Mouse (Mus musculus) ES-E14 (cell line): ENCODE measurements around the gene Nrg4. TPM values are rescaled to one million over a fixed set of nuclear protein-coding genes. Genes with fewer than 3 reads are reported as not detected.
"Not testable (repeated sequence)": the region's sequence is repeated elsewhere in the genome, so short reads cannot be mapped to it uniquely, and the experiment has no call there.

Experiments used
- DNase-seq: peaks from one replicate; pipeline ENCODE4 v3.0.0-alpha.2; 2013; ENCODE audit warnings: low read depth, low spot score
- H3K27ac ChIP-seq: 2 replicates; pipeline ENCODE4 v1.5.1; 2012; ENCODE audit warnings: low read depth, mild to moderate bottlenecking, low read length, moderate library complexity, mixed read lengths; ENCODE audit not compliant: poor library complexity, insufficient read depth, severe bottlenecking
- H3K36me3 ChIP-seq: 2 replicates; pipeline ENCODE4 v1.6.1; 2012; ENCODE audit warnings: mild to moderate bottlenecking, low read length, moderate library complexity, mixed read lengths; ENCODE audit not compliant: control insufficient read depth, poor library complexity, insufficient read depth, severe bottlenecking
- H3K4me1 ChIP-seq, 2 experiments: fragments of 150-350 bp in 1 of 2; sonication (generic) in 1 of 2; 2 replicates each; pipeline ENCODE4 v1.6.1; 2012; ENCODE audit warnings: low read length in 2 of 2, mild to moderate bottlenecking in 1 of 2, mixed read lengths in 1 of 2; ENCODE audit not compliant: control insufficient read depth in 2 of 2, insufficient read depth in 2 of 2, poor library complexity in 1 of 2
- H3K4me3 ChIP-seq, 2 experiments: fragments of 150-350 bp in 1 of 2; sonication (generic) in 1 of 2; 2 replicates each; pipeline ENCODE4 v1.5.1; 2012; ENCODE audit warnings: low read length in 2 of 2, low read depth in 1 of 2, mild to moderate bottlenecking in 1 of 2, mixed read lengths in 1 of 2; ENCODE audit not compliant: insufficient read depth in 1 of 2, poor library complexity in 1 of 2, severe bottlenecking in 1 of 2
- H3K9ac ChIP-seq: 2 replicates; pipeline ENCODE4 v1.6.1; 2012; ENCODE audit warnings: low read depth, mild to moderate bottlenecking, low read length, mixed read lengths; ENCODE audit not compliant: poor library complexity, insufficient read depth, severe bottlenecking
- H3K9me3 ChIP-seq: fragments of 150-350 bp; sonication (generic); 2 replicates; pipeline ENCODE4 v1.6.1; 2012; ENCODE audit warnings: low read depth, mild to moderate bottlenecking, low read length; ENCODE audit not compliant: control insufficient read depth, insufficient read depth
- CHD2 ChIP-seq: IDR thresholded peaks from 2 replicates; pipeline ENCODE4 v1.6.1; 2014; ENCODE audit warnings: mild to moderate bottlenecking, low read depth, low read length, inconsistent platforms
- HCFC1 ChIP-seq: IDR thresholded peaks from 2 replicates; pipeline ENCODE4 v1.6.1; 2012; ENCODE audit warnings: low read length, inconsistent platforms, borderline replicate concordance; ENCODE audit not compliant: insufficient read depth
- MAFK ChIP-seq: IDR thresholded peaks from 2 replicates; pipeline ENCODE4 v1.6.1; 2014; ENCODE audit warnings: mild to moderate bottlenecking, low read depth, low read length, inconsistent platforms; ENCODE audit not compliant: insufficient read depth
- ZC3H11A ChIP-seq: IDR thresholded peaks from 2 replicates; pipeline ENCODE4 v1.6.1; 2012; ENCODE audit warnings: low read depth, mild to moderate bottlenecking, inconsistent platforms, low read length, borderline replicate concordance
- ZNF384 ChIP-seq: IDR thresholded peaks from 2 replicates; pipeline ENCODE4 v1.6.1; 2012; ENCODE audit warnings: low read depth, low read length, inconsistent platforms
- in situ Hi-C, 2 experiments: fragments of 600-800 bp; cut with MboI; formaldehyde crosslinking; loops; one replicate each; pipeline ENCODE4 v1.15.1; 2025; ENCODE audit warnings: low sequenced_read_pairs in 2 of 2, inconsistent platforms in 1 of 2; ENCODE audit not compliant: unreplicated experiment in 2 of 2
- total RNA-seq: library from RNA; depleted of rRNA; stranded (reverse); fragments of 300-350 nt; gene quantifications from 2 replicates; pipeline ENCODE4 v1.2.3, GENCODE M21; 2012

Nrg4 gene
- total RNA-seq, 1 experiment: 5.8 TPM

DNA sequence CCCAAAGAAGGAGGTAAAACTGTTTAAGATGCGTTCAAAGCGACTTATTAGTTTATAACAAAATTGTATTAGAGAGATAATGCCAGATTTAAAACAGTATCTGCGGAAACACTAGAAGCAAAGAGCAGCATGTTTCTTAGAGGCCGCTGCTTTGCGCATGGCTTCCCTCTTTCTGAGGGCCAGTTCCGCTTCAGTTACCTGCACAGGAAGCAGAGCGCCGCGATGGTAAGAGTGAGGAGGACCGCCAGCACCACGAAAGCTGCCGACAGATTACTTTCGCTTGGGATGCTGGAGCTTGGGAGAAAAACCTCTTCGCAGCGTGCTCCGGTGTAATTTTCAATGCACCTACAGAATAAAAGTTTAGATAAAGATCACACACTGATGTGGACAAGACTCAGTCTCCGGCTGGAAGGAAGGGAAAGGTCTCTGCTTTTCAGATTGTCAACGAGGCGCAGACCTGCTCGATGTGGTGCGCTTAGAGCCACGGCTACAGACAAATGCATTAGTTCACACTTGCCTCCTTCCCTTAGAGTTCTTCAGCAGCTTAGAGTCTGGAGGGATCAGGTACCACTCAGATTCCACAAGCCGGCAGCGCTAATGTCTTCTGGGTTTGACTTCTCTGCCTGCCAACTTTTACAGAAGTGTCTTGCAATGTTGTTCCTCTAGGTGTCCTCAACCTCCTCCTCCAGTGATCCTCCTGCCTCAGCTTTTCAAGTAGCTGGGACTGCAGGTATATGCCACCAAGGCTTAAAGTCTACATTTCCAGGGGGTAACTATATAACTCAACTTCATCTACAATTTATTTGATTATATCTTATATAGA lies 84.6 kb downstream of the Nrg4 start:
- Histone ChIP-seq H3K36me3 (no peaks in the 10 kb centered on the region), H3K9ac (peak overlapping the region; percentile 30; the same call in 1 of the 2 replicates), H3K4me3 (peak overlapping the region; percentile 36 to 59), H3K27ac (no peak overlapping the region), H3K9me3 (no peaks in the 10 kb centered on the region), H3K4me1 (peaks cover 0 to 3% of the 10 kb centered on the region in 2 experiments; a peak in 1 of 4 replicates)
- TF ChIP-seq MAFK (no peak), ZC3H11A (no peak), CHD2 (no peak), ZNF384 (no peak), HCFC1 (no peak)
- in situ Hi-C loops: no loop called here
- DNase-seq: no peak

- no peak overlapping the region for H3K9ac ChIP-seq
- no peaks in the 10 kb centered on the region for H3K9me3 ChIP-seq
- in situ Hi-C loops: no loop called here
- no peak for DNase-seq
- peaks cover 0 to 3% of the 10 kb centered on the region in 2 experiments; a peak in 1 of 4 replicates for H3K4me1 ChIP-seq
- no peak overlapping the region for H3K4me3 ChIP-seq
- H3K36me3 ChIP-seq: no peaks in the 10 kb centered on the region
- no peak overlapping the region for H3K27ac ChIP-seq
- TF ChIP-seq CHD2 (no peak), MAFK (no peak)
Measured at GRCm38 (mm10) chr9:55240852-55241251, 85.8 kb downstream of the Nrg4 start.

- Histone ChIP-seq H3K36me3 (peaks cover 2% of the 10 kb centered on the region; the same call in 1 of the 2 replicates), H3K4me3 (no peak overlapping the region), H3K27ac (no peak overlapping the region), H3K9ac (no peak overlapping the region), H3K4me1 (peaks cover 2 to 7% of the 10 kb centered on the region in 2 experiments; a peak in 3 of 4 replicates), H3K9me3 (no peaks in the 10 kb centered on the region)
- in situ Hi-C loops: no loop called here
- DNase-seq: no peak
- no peak for TF ChIP-seq ZNF384
- TF ChIP-seq HCFC1: no peak
- no peak for TF ChIP-seq ZC3H11A
- TF ChIP-seq MAFK: no peak
- no peak for TF ChIP-seq CHD2
Measured at GRCm38 (mm10) chr9:55236235-55237165, 90.1 kb downstream of the Nrg4 start.

GRCm38 (mm10) chr9:55233076-55233475 lies 93.6 kb downstream of the Nrg4 start:
- peak overlapping the region; percentile 68; the same call in 1 of the 2 replicates for H3K9ac ChIP-seq
- H3K4me3 ChIP-seq, H3K9me3 ChIP-seq, DNase-seq, H3K36me3 ChIP-seq, in situ Hi-C loops, H3K4me1 ChIP-seq: not testable (repeated sequence)
- H3K27ac ChIP-seq: peak overlapping the region; percentile 73; the same call in 1 of the 2 replicates
